Mouse (Mus musculus) heart, adult 18-20 months (tissue): ENCODE results near the gene 4930544G11Rik. TPM values are rescaled to one million over a fixed set of nuclear protein-coding genes. Genes with fewer than 3 reads are reported as not detected.

Source experiments
- DNase-seq, 2 experiments: peaks; one replicate each; pipeline ENCODE4 v3.0.0; 2021 to 2022; ENCODE audit warnings: mixed read lengths in 1 of 2
- long read RNA-seq, 2 experiments: library from polyadenylated mRNA; stranded (forward); transcript quantifications; one replicate each; pipeline ENCODE4 v2.0.0; 2021
- total RNA-seq, 2 experiments: library from RNA; stranded (reverse); gene quantifications; 2 replicates each; pipeline ENCODE4 v1.2.3; 2021

Gene 4930544G11Rik
- not detected for total RNA-seq
- long read RNA-seq, experiment 1 = 0 reads
- long read RNA-seq, experiment 2 = 0 reads

GRCm38 (mm10) chr6:65952309-65952708, at the start of gene 4930544G11Rik:
TSS of gene 4930544G11Rik (plus strand) at chr6:65952609.
- DNase-seq = no peak

DNA sequence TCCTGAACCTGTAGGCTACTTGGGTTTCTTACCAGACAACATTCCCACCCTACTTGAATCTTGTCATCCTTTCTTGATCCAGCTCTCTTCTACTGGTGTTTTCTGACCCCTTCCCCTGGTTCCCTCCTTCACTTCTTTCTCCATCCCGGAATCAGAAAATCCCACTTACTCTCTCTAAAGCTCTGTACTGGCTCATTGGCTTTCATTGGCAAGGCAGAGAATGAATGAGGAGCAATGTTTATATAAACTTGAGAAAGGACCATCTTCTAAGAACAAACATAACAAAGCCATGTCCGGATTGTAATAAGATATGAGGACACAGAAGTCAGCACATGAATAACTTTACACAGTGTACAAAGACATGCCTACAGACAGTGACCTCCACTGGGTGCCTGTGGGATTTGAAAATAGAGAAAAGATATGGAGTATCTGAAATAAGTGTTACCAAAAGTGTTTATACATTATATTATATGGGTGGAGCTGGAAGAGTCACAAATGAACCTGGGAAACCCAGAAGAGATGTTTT, 45.7 kb upstream of the 4930544G11Rik start:
- DNase-seq = no peak

DNA sequence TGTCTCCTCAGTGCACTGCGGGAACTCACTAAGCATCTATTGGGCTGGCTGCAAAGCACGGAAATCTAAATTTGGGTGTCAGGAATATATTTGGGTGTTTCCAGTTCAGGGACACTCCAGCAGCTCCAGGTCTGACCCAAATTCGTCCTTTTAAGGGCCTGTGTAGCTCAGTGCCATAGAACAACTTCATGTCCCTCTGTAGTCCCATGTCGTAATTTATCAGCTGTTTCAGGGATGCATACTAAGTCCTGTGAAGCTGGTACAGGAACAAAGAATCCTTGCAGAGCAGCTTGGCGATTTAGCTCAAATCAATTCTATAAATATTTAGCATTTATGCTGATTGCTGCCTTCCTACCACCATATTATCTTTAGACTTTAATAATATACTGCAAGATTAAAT, 37.0 kb upstream of the 4930544G11Rik start:
- no peak for DNase-seq

DNA sequence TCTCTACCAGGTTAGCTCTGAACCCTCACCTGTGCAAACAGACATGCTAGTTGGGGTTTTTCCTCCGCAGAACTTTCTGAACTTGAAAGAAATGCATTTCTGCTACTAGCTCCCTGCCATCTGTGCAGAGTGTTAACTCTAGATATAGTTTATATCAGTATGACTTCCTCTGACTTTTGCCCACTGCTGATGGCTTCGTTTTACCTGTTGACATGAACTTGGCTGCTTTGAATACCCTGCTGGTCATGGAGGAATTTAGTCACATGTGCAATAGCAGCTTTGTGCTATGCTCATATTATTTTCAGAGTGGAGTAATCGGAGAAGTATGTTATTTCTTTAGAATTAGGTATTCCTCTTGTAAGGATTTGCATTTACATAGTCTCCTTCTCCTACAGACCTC, 30.7 kb upstream of the 4930544G11Rik start:
- DNase-seq = no peak

DNA sequence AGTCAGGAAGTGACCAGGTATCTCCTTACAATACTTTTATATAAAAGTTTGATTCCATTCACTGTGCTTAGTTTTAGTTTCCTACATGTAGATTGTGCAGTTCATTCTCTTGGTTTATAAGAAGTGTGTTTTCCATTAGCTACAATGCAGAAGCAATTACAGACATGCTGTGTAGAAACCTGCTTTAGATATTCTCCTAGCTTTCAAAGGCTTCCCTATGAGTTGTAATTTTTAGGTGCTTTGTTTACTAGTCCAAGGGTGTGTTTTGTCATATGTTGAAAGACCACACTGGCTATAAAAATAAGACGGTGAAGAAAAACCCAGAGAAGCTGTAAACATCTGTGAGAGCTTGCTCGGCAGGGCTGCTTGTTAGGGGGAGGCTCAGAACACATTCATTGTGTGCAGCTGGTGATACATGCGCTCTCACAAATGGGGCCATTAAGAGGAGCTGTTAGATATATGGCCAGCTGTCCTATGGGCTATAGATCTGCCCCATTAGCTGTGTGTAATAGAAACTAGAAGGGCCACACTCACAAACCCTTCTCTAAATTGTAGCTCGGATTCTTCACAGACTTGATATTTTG, 28.8 kb upstream of the 4930544G11Rik start:
- DNase-seq = no peak

DNA sequence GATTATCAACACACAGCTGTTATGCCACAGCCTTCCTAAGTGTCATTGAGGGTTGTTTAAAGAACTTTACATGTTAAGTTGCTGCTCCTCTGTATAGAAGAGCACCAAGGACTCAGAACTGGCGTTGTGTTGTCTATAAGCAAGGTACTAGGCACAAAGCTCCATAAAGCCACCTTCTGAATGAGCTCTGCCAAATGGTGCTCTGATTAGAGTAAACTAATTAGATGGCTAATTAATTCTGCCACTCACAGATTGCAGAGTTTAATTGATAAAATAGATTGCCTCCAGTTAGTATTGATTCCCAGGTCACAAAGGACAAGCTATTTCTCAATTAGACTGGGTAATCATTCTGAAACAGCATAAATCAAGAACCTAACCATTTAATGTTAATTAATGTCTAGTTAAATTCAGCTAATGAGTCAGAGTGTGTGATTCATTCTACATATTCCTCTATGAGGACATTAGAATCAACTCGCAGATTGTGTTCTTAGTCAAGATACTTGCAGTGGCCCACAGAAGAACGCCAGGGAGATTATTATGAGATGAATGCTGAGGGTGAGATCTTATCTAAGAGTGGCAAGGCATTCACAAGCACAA, 26.6 kb upstream of the 4930544G11Rik start:
- DNase-seq = no peak

DNA sequence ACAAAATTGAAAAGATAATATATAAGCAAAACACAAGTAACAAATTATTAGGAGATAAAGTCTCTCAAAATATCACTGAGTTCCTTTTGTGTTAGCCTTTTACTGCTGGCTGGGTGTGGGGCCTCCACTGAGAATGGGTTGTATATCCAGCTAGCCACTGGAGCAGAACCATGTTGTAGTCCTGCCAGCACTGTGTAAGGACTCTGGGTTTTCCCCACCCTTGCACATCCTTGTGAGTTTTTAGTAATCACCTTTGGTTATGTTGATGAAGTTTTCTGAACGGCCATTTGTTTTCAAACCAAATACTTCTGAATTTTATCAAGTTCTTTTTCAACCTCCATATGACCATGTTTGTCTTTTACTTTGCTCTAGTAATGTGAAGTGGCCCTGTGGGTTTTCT, 21.9 kb upstream of the 4930544G11Rik start:
- no peak for DNase-seq

DNA sequence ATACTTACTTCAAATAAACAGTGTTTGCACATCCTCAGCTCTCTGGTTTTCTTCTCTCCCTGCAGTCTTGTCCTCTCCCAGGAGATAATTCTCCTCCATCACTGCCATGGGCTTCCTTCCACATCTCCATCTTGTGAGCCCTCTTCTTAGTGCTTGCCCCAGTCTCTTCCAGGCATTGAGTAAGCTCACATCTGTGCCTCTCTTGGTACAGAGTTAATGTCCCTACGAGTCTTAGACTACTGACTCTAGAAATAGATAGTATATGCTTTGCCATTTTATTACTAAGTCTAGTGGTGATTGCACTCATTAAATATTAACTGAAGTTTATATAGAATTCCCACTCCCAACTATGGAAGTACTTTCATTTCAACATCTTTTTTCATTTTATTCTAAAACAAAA, 19.6 kb upstream of the 4930544G11Rik start:
- DNase-seq = no peak

- DNase-seq = no peak
These were observed 19.2 kb upstream of the 4930544G11Rik start for GRCm38 (mm10) chr6:65933177-65933576.

GRCm38 (mm10) chr6:65935566-65936281, 16.7 kb upstream of the 4930544G11Rik start:
- no peak for DNase-seq

DNA sequence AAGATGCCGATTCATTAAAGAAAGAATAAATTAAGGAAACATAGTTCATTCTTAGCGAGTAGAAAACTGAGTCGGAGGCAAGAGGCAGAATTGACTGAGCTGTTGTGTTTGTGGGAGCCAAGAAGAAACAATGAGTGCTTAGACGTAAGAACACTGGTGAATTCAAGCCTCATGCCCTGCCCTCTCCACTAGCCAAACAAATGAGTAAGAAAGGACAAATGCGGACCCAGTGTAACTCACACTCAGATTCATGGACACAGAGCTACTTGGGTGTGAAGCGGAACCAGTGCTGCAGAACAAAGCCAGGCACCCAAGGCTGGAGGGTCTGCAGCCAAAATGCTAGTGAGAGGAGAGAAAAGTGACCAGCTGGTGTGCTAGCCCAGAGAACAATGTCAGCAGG, 1.9 kb upstream of the 4930544G11Rik start:
- no peak for DNase-seq

GRCm38 (mm10) chr6:65969386-65970111, 17.1 kb downstream of the 4930544G11Rik start:
- DNase-seq = peak; percentile 1 to 7

DNA sequence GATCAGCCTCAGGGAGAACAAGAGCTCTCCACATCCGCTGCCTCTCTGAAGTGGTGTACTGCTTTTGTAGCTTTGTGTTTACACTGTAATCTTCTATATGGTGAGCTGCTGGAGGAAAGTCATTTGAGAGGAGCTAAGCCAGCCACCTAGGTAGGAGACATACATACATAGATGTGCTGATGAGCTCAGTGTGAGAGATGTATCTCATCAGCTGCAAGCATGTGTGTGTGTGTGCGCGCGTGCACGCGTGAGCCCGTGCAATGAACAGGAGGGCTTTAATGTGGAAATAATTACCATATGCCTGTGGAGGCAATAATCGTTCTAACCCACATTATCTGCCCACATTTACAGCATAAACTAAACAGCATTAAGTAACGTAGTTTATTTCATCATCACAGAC, 18.0 kb downstream of the 4930544G11Rik start:
- DNase-seq = no peak

DNA sequence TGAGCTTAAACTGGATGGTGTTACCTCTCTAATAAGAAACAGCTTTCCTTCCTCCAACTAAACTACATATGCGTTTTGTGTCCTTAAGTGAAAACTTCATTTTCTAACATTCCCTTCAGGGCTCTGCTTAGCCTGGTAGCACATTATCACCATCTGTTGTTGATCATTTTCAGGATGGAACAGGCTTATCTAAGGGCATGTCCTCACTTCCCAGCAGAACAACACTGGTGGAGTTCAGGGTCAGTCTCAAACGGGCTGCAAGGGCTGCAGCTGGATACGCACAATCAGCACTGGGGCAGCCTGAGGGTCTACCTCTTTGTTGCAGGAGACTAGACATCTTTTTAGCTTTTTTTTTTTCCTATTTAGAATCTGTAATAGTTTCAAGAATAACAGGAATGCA, 39.7 kb downstream of the 4930544G11Rik start:
- DNase-seq = no peak

GRCm38 (mm10) chr6:65998343-65998742, 45.9 kb downstream of the 4930544G11Rik start:
- no peak for DNase-seq

Other genes with a start within 250 kb of the 4930544G11Rik start
- 1 to 10 TPM; 6.8 to 8.8 TPM for gene Prdm5, start 173.6 kb upstream of the 4930544G11Rik start, total RNA-seq